8 mouse cellular contexts compared by ENCODE assay signal in genomic region chr7:117382006-117382405, GRCm38 (mm10). TPM values are rescaled to one million over a fixed set of nuclear protein-coding genes. Genes with fewer than 3 reads are reported as not detected.
DNase-seq lines count a peak whose midpoint lies in the region; ATAC-seq and TF ChIP-seq lines count a peak whose summit lies in the region.

No protein-coding gene starts in this region.

- intact Hi-C loops in heart, postnatal 14 days (cut with DNase I), result loop anchor here (2.0 to 5.0 kb wide), 5 partner anchors 90 to 720 kb away; no protein-coding TSS in a partner anchor
- intact Hi-C loops in left cerebral cortex, postnatal 14 days (cut with DNase I), result loop anchor here (5.0 to 10.0 kb wide), 5 partner anchors 55 to 723 kb away; no protein-coding TSS in a partner anchor

- peaks cover 13% of the 10 kb centered on the region for H3K4me1 ChIP-seq in heart, embryonic 11.5 days (ENCODE audit: control insufficient read depth, insufficient read depth, low read length)
- peaks cover 17 to 33% of the 10 kb centered on the region in 2 experiments for H3K4me1 ChIP-seq in MEL (ENCODE audit: control insufficient read depth in 1 of 2, insufficient read depth in 2 of 2, low read length in 2 of 2)
- no peaks in the 10 kb centered on the region for H3K4me1 ChIP-seq in heart, postnatal 0 days (ENCODE audit: control insufficient read depth, insufficient read depth)

- H3K9me3 ChIP-seq in heart, embryonic 11.5 days (replicated peaks; ENCODE audit: control insufficient read depth, low read length), result no peaks in the 10 kb centered on the region
- H3K9me3 ChIP-seq in MEL (replicated peaks; ENCODE audit: insufficient read depth, low read length), result no peaks in the 10 kb centered on the region
- no peaks in the 10 kb centered on the region for H3K9me3 ChIP-seq in heart, postnatal 0 days (replicated peaks; ENCODE audit: control insufficient read depth, low read length)

- H3K9ac ChIP-seq in heart, embryonic 11.5 days (ENCODE audit: low read depth, low read length), result peak overlapping the region; percentile 74; the same call in 1 of the 2 replicates
- H3K9ac ChIP-seq in MEL (ENCODE audit: control insufficient read depth, low read depth, low read length, poor library complexity, severe bottlenecking), result peak overlapping the region; percentile 73
- peak overlapping the region; percentile 66 for H3K9ac ChIP-seq in heart, postnatal 0 days (replicated peaks; ENCODE audit: low read depth, low read length)

- TF ChIP-seq POLR2A in MEL (IDR thresholded peaks at IDR 0.05; ENCODE audit: control insufficient read depth in 1 of 2, insufficient read depth in 1 of 2, low read depth in 1 of 2, low read length in 2 of 2, poor library complexity in 1 of 2), result no peak; a peak in 1 of 4 replicates

- DNase-seq in heart, postnatal 14 days, result no peak
- peak; percentile 60 for DNase-seq in MEL (ENCODE audit: low read depth, low spot score)
- DNase-seq in heart, postnatal 0 days (ENCODE audit: low spot score), result no peak
- no peak for DNase-seq in adipocyte (ENCODE audit: low spot score)
- DNase-seq in left cerebral cortex, postnatal 14 days (ENCODE audit: low spot score in 2 of 2), result no peak
- no peak for DNase-seq in urinary bladder, postnatal 4 days (ENCODE audit: low spot score in 2 of 2)

- no peak for TF ChIP-seq RAD21 in MEL (IDR thresholded peaks at IDR 0.05; ENCODE audit: low read depth, low read length)

- H3K27me3 ChIP-seq in heart, embryonic 11.5 days (ENCODE audit: control insufficient read depth, insufficient read depth, low read length), result peaks cover 4% of the 10 kb centered on the region; the same call in 1 of the 2 replicates
- H3K27me3 ChIP-seq in MEL (ENCODE audit: control insufficient read depth in 1 of 2, insufficient read depth in 2 of 2, low read length in 2 of 2), result no peaks in the 10 kb centered on the region
- H3K27me3 ChIP-seq in heart, postnatal 0 days (ENCODE audit: control insufficient read depth, insufficient read depth, low read length), result peaks cover 15% of the 10 kb centered on the region

- WGBS in heart, embryonic 11.5 days (ENCODE audit: insufficient replicate concordance), result 21% methylated on average over 2 of the region's 2 CpGs
- WGBS in heart, postnatal 0 days, result 26% methylated on average over 2 of the region's 2 CpGs

- H3K36me3 ChIP-seq in heart, embryonic 11.5 days (ENCODE audit: control insufficient read depth, insufficient read depth, low read length), result no peaks in the 10 kb centered on the region
- peaks cover 0 to 23% of the 10 kb centered on the region in 2 experiments; a peak in 3 of 4 replicates for H3K36me3 ChIP-seq in MEL (ENCODE audit: control insufficient read depth in 1 of 2, insufficient read depth in 2 of 2, low read length in 2 of 2)
- no peaks in the 10 kb centered on the region for H3K36me3 ChIP-seq in heart, postnatal 0 days (replicated peaks; ENCODE audit: control insufficient read depth, insufficient read depth, low read length)

- TF ChIP-seq EP300 in MEL (IDR thresholded peaks at IDR 0.05; ENCODE audit: low read depth in 1 of 2, low read length in 2 of 2), result peak in 1 of 2 experiments; percentile 17; a peak in 1 of 4 replicates
- TF ChIP-seq EP300 in heart, postnatal 0 days (IDR thresholded peaks at IDR 0.05; ENCODE audit: low read depth), result no peak

- no peak for TF ChIP-seq CTCF in MEL (IDR thresholded peaks at IDR 0.05 in 2 of 3, conservative IDR thresholded peaks at IDR 0.05 in 1 of 3; ENCODE audit: control insufficient read depth in 1 of 3, insufficient read depth in 1 of 3, low read depth in 2 of 3, low read length in 3 of 3, poor library complexity in 1 of 3, severe bottlenecking in 1 of 3)
- TF ChIP-seq CTCF in heart, postnatal 0 days (IDR thresholded peaks at IDR 0.05; ENCODE audit: low read depth), result no peak

- peak overlapping the region; percentile 75 for H3K4me3 ChIP-seq in heart, embryonic 11.5 days (ENCODE audit: low read depth, low read length)
- peak overlapping the region; percentile 71 to 99 for H3K4me3 ChIP-seq in MEL (ENCODE audit: control insufficient read depth in 1 of 2, insufficient read depth in 1 of 2, low read depth in 2 of 2, low read length in 2 of 2)
- peak overlapping the region; percentile 90 for H3K4me3 ChIP-seq in heart, postnatal 0 days (ENCODE audit: low read depth, low read length)

- no peak for ATAC-seq in heart, embryonic 11.5 days (replicated peaks; ENCODE audit: insufficient number of reproducible peaks, low FRiP score, low TSS enrichment)
- ATAC-seq in heart, postnatal 0 days (ENCODE audit: insufficient read depth, low read depth), result no peak
- 0 out of 2 replicates have a peak, but pooled peaks have one; percentile 11 for ATAC-seq in megakaryocyte-erythroid progenitor cell, adult 5-6 weeks (replicated peaks; ENCODE audit: low FRiP score, low TSS enrichment, poor library complexity, severe bottlenecking)

- peaks cover 47% of the 10 kb centered on the region for H3K79me2 ChIP-seq in MEL (ENCODE audit: control insufficient read depth, insufficient read depth, low read length, poor library complexity)

- no peak overlapping the region for H3K27ac ChIP-seq in heart, embryonic 11.5 days (ENCODE audit: low read depth, low read length)
- peak overlapping the region; percentile 60 for H3K27ac ChIP-seq in MEL (ENCODE audit: control insufficient read depth, low read depth, low read length)
- H3K27ac ChIP-seq in heart, postnatal 0 days (ENCODE audit: low read depth), result no peak overlapping the region

- H3K4me2 ChIP-seq in heart, embryonic 11.5 days, result peak overlapping the region; percentile 87
- peak overlapping the region; percentile 95 for H3K4me2 ChIP-seq in heart, postnatal 0 days (ENCODE audit: low read depth, low read length)

TF ChIP-seq in MEL, 35 proteins besides CTCF, POLR2A, EP300 and RAD21:
- no peak for TF ChIP-seq GATA1 (IDR thresholded peaks at IDR 0.05; ENCODE audit: low read depth, low read length)
- TF ChIP-seq NELFE (IDR thresholded peaks at IDR 0.05; ENCODE audit: low read depth, low read length), result no peak
- TF ChIP-seq MAX (IDR thresholded peaks at IDR 0.05; ENCODE audit: low read length), result peak; percentile 54; the same call in 1 of the 2 replicates
- no peak; the same call in 1 of the 2 replicates for TF ChIP-seq SIN3A (IDR thresholded peaks at IDR 0.05; ENCODE audit: low read length)
- TF ChIP-seq CHD1 (IDR thresholded peaks at IDR 0.05; ENCODE audit: low read depth, low read length), result no peak; the same call in 1 of the 2 replicates
- TF ChIP-seq MYB (IDR thresholded peaks at IDR 0.05; ENCODE audit: low read depth, low read length), result no peak
- TF ChIP-seq MYC (IDR thresholded peaks at IDR 0.05; ENCODE audit: low read depth, low read length), result 0 out of 2 replicates have a peak, but pooled peaks have one; percentile 9
- TF ChIP-seq MAZ (IDR thresholded peaks at IDR 0.05; ENCODE audit: low read depth, low read length), result no peak
- no peak for TF ChIP-seq E2F4 (IDR thresholded peaks at IDR 0.05; ENCODE audit: borderline replicate concordance, low read depth, low read length)
- TF ChIP-seq ZKSCAN1 (IDR thresholded peaks at IDR 0.05; ENCODE audit: low read depth, low read length), result no peak
- TF ChIP-seq RCOR1 (IDR thresholded peaks at IDR 0.05; ENCODE audit: low read depth, low read length), result no peak
- TF ChIP-seq MXI1 (IDR thresholded peaks at IDR 0.05; ENCODE audit: low read depth, low read length), result peak; percentile 49

RNA-seq across cellular contexts. Expression of gene Xylt1, which starts 1.2 kb away (rescaled TPM):
- 1.5 and 1.8 TPM in 2 replicates for polyA plus RNA-seq in heart, embryonic 11.5 days (2014; fragmentation: Nextera tagmentation; extraction: Ambion mirVana)
- total RNA-seq in heart, postnatal 14 days (2021), result 1 to 10 TPM; 3.9 to 4.3 TPM
- total RNA-seq in MEL (2012; rRNA removed), result 9.0 and 9.4 TPM in 2 replicates
- 10 to 100 TPM in 1 of 2 experiments, not detected in 1; 13.3 TPM for polyA plus RNA-seq in MEL (2012; ENCODE audit: insufficient read depth in 1 of 2, insufficient read length in 2 of 2, low read depth in 1 of 2, low replicate concordance in 2 of 2, missing spikeins in 1 of 2)
- total RNA-seq in heart, postnatal 0 days (2014; rRNA removed; ENCODE audit: low replicate concordance), result 1.7 and 8.9 TPM in 2 replicates
- polyA plus RNA-seq in heart, postnatal 0 days (2015; fragmentation: Nextera tagmentation; extraction: Ambion mirVana), result 0.36 and 0.40 TPM in 2 replicates
- total RNA-seq in megakaryocyte-erythroid progenitor cell, adult 5-6 weeks (2014; fragmentation: Nextera tagmentation), result 14.5 and 21.6 TPM in 2 replicates
- 12.7 and 13.6 TPM in 2 replicates for total RNA-seq in megakaryocyte-erythroid progenitor cell, adult 5-6 weeks (2017)
- 10 to 100 TPM; 52.9 to 53.8 TPM for total RNA-seq in left cerebral cortex, postnatal 14 days (2021)
